Mouse (Mus musculus): Measurements from ENCODE around the gene Gm13283. TPM values are rescaled to one million over a fixed set of nuclear protein-coding genes. Genes with fewer than 3 reads are reported as not detected.
"Not testable (repeated sequence)": the region's sequence is repeated elsewhere in the genome, so short reads cannot be mapped to it uniquely, and the experiment has no call there.

Gm13283 gene
- polyA plus RNA-seq, 1 experiment from 2014 or later: 0.30 TPM

DNA sequence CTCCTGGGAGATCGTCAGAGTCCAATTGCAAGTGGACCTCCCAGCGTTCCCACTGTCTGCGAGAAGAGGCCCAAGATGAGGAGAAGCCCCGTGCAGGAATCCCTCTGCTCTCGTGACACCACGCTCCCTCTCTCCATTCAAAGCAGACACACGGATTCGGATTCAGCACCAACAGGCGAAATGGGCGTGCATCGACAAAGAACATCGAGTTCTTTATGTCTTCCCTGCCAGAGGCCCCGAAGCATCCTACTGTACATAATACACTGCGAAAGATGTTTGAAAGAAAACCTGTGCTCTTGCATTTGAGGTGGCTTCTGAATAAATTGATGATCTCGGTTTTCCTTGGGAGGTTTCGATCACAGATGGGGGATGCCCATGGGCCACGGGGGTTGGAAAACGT is 20.4 kb downstream of the Gm13283 start:
- H3K4me3 ChIP-seq (ENCODE audit: low read length); H3K9ac ChIP-seq (ENCODE audit: low read depth, low read length); ATAC-seq (ENCODE audit: low FRiP score, low TSS enrichment); H3K4me1 ChIP-seq (ENCODE audit: control insufficient read depth, insufficient read depth, low read length); H3K9me3 ChIP-seq (ENCODE audit: control insufficient read depth, low read length); H3K27ac ChIP-seq (ENCODE audit: low read depth, low read length); H3K27me3 ChIP-seq (ENCODE audit: control insufficient read depth, insufficient read depth, low read length); H3K4me2 ChIP-seq (replicated peaks; ENCODE audit: low read depth, low read length); H3K36me3 ChIP-seq (ENCODE audit: control insufficient read depth, insufficient read depth, low read length): not testable (repeated sequence)
- 44% methylated on average over 10 of the region's 18 CpGs for WGBS

DNA sequence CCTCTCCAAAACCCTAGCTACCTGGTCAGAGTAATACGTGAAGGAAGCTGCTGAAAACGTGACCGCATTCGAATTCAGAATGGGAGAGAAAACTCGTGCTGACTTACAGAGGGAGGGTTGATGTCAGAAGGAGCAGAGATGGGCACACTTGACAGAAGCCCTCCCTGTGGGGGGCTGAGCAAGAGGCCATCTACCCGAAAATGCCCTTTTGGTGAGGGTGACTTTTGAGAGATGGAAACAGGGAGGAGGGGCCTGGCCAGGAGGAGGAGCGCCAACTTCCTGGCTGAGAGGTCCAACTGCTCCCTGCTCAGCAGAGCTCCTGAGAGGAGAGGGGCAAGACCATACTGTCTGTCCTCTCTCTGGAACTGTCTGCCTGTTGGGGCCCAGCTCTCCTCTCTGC is 21.9 kb downstream of the Gm13283 start, which contains the start of gene Ifnz:
Gene Ifnz (plus strand): TSS at position 301 of the 400 bp plus-strand sequence.
- H3K9ac ChIP-seq (ENCODE audit: low read depth, low read length); H3K27ac ChIP-seq (ENCODE audit: low read depth, low read length); H3K27me3 ChIP-seq (ENCODE audit: control insufficient read depth, insufficient read depth, low read length); H3K4me1 ChIP-seq (ENCODE audit: control insufficient read depth, insufficient read depth, low read length); H3K36me3 ChIP-seq (ENCODE audit: control insufficient read depth, insufficient read depth, low read length); H3K9me3 ChIP-seq (ENCODE audit: control insufficient read depth, low read length); H3K4me3 ChIP-seq (ENCODE audit: low read length); ATAC-seq (ENCODE audit: low FRiP score, low TSS enrichment); H3K4me2 ChIP-seq (replicated peaks; ENCODE audit: low read depth, low read length): not testable (repeated sequence)
- WGBS: 4% methylated on average over 2 of the region's 7 CpGs

DNA sequence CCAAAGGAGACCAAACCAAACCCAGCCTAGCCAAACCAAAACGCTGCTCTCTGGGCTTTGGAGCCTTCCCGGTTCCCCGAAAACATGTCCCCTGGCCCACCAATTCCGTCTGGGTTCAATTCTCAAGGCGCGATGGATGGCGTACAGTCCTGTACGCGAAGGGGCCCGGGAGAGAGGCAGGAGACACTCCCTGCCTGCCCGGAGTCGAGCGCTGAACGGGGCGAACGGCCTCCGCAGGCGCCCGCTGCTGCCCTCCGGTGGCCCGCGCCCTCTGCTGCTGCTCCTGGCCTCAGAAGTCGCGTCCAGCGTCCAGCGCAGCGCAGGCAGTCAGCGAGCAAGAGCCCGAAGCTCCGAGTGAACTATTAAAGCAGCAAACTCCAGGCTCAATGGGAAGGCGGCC is 22.4 kb downstream of the Gm13283 start:
- not testable (repeated sequence) for H3K27me3 ChIP-seq (ENCODE audit: control insufficient read depth, insufficient read depth, low read length); H3K9ac ChIP-seq (ENCODE audit: low read depth, low read length); H3K36me3 ChIP-seq (ENCODE audit: control insufficient read depth, insufficient read depth, low read length); ATAC-seq (ENCODE audit: low FRiP score, low TSS enrichment); H3K9me3 ChIP-seq (ENCODE audit: control insufficient read depth, low read length); H3K27ac ChIP-seq (ENCODE audit: low read depth, low read length); H3K4me3 ChIP-seq (ENCODE audit: low read length); H3K4me1 ChIP-seq (ENCODE audit: control insufficient read depth, insufficient read depth, low read length); H3K4me2 ChIP-seq (replicated peaks; ENCODE audit: low read depth, low read length)
- WGBS: 0% methylated on average over 4 of the region's 31 CpGs

DNA sequence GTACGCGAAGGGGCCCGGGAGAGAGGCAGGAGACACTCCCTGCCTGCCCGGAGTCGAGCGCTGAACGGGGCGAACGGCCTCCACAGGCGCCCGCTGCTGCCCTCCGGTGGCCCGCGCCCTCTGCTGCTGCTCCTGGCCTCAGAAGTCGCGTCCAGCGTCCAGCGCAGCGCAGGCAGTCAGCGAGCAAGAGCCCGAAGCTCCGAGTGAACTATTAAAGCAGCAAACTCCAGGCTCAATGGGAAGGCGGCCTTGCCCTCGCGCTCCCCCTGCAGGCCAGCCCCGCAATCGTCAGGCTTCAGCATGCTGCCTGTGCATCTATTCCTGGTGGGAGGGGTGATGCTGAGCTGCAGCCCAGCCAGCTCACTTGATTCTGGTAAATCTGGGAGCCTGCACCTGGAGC is 25.5 kb downstream of the Gm13283 start, which contains the start of gene Gm13276:
Gene Gm13276 (plus strand): TSS at position 301 of the 400 bp plus-strand sequence.
- H3K4me2 ChIP-seq (replicated peaks; ENCODE audit: low read depth, low read length); H3K4me3 ChIP-seq (ENCODE audit: low read length); H3K27me3 ChIP-seq (ENCODE audit: control insufficient read depth, insufficient read depth, low read length); ATAC-seq (ENCODE audit: low FRiP score, low TSS enrichment); H3K9ac ChIP-seq (ENCODE audit: low read depth, low read length); H3K36me3 ChIP-seq (ENCODE audit: control insufficient read depth, insufficient read depth, low read length); H3K4me1 ChIP-seq (ENCODE audit: control insufficient read depth, insufficient read depth, low read length); H3K27ac ChIP-seq (ENCODE audit: low read depth, low read length); H3K9me3 ChIP-seq (ENCODE audit: control insufficient read depth, low read length): not testable (repeated sequence)
- WGBS: no CpG with 5 or more reads among the region's 27 CpGs

DNA sequence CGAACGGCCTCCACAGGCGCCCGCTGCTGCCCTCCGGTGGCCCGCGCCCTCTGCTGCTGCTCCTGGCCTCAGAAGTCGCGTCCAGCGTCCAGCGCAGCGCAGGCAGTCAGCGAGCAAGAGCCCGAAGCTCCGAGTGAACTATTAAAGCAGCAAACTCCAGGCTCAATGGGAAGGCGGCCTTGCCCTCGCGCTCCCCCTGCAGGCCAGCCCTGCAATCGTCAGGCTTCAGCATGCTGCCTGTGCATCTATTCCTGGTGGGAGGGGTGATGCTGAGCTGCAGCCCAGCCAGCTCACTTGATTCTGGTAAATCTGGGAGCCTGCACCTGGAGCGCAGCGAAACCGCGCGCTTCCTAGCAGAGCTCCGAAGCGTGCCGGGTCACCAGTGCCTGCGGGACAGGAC is 28.5 kb downstream of the Gm13283 start, which contains the start of gene Gm13277:
Gene Gm13277 (plus strand): TSS at position 231 of the 400 bp plus-strand sequence.
- ATAC-seq (ENCODE audit: low FRiP score, low TSS enrichment): not testable (repeated sequence)

DNA sequence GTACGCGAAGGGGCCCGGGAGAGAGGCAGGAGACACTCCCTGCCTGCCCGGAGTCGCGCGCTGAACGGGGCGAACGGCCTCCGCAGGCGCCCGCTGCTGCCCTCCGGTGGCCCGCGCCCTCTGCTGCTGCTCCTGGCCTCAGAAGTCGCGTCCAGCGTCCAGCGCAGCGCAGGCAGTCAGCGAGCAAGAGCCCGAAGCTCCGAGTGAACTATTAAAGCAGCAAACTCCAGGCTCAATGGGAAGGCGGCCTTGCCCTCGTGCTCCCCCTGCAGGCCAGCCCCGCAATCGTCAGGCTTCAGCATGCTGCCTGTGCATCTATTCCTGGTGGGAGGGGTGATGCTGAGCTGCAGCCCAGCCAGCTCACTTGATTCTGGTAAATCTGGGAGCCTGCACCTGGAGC is 31.3 kb downstream of the Gm13283 start, which contains the start of gene Gm13278:
Gene Gm13278 (plus strand): TSS at position 301 of the 400 bp plus-strand sequence.
- ATAC-seq (ENCODE audit: low FRiP score, low TSS enrichment); H3K9ac ChIP-seq (ENCODE audit: low read depth, low read length); H3K27ac ChIP-seq (ENCODE audit: low read depth, low read length); H3K4me3 ChIP-seq (ENCODE audit: low read length); H3K27me3 ChIP-seq (ENCODE audit: control insufficient read depth, insufficient read depth, low read length); H3K9me3 ChIP-seq (ENCODE audit: control insufficient read depth, low read length); H3K4me2 ChIP-seq (replicated peaks; ENCODE audit: low read depth, low read length); H3K36me3 ChIP-seq (ENCODE audit: control insufficient read depth, insufficient read depth, low read length); H3K4me1 ChIP-seq (ENCODE audit: control insufficient read depth, insufficient read depth, low read length): not testable (repeated sequence)
- no CpG with 5 or more reads among the region's 28 CpGs for WGBS

More for the DNA sequence above, 28.5 kb downstream of the Gm13283 start, which contains the start of gene Gm13277:
- not testable (repeated sequence) for H3K4me2 ChIP-seq (replicated peaks; ENCODE audit: low read depth, low read length); H3K9me3 ChIP-seq (ENCODE audit: control insufficient read depth, low read length); H3K4me3 ChIP-seq (ENCODE audit: low read length); H3K27ac ChIP-seq (ENCODE audit: low read depth, low read length); H3K4me1 ChIP-seq (ENCODE audit: control insufficient read depth, insufficient read depth, low read length); H3K9ac ChIP-seq (ENCODE audit: low read depth, low read length); H3K36me3 ChIP-seq (ENCODE audit: control insufficient read depth, insufficient read depth, low read length); H3K27me3 ChIP-seq (ENCODE audit: control insufficient read depth, insufficient read depth, low read length)
- WGBS: 0% methylated on average over 1 of the region's 28 CpGs

DNA sequence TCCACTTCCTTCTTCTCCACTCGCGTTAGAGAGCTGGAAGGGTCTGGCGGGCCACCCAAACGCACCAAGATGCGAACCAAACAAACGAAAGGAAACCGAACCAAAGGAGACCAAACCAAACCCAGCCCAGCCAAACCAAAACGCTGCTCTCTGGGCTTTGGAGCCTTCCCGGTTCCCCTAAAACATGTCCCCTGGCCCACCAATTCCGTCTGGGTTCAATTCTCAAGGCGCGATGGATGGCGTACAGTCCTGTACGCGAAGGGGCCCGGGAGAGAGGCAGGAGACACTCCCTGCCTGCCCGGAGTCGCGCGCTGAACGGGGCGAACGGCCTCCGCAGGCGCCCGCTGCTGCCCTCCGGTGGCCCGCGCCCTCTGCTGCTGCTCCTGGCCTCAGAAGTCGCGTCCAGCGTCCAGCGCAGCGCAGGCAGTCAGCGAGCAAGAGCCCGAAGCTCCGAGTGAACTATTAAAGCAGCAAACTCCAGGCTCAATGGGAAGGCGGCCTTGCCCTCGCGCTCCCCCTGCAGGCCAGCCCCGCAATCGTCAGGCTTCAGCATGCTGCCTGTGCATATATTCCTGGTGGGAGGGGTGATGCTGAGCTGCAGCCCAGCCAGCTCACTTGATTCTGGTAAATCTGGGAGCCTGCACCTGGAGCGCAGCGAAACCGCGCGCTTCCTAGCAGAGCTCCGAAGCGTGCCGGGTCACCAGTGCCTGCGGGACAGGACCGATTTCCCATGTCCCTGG is 34.2 kb downstream of the Gm13283 start, which contains the start of gene Gm13275:
Gene Gm13275 (plus strand): TSS at position 552 of the 740 bp plus-strand sequence.
- not testable (repeated sequence) for ATAC-seq (ENCODE audit: low FRiP score, low TSS enrichment); H3K27me3 ChIP-seq (ENCODE audit: control insufficient read depth, insufficient read depth, low read length); H3K9ac ChIP-seq (ENCODE audit: low read depth, low read length); H3K9me3 ChIP-seq (ENCODE audit: control insufficient read depth, low read length); H3K27ac ChIP-seq (ENCODE audit: low read depth, low read length); H3K4me3 ChIP-seq (ENCODE audit: low read length); H3K4me1 ChIP-seq (ENCODE audit: control insufficient read depth, insufficient read depth, low read length); H3K36me3 ChIP-seq (ENCODE audit: control insufficient read depth, insufficient read depth, low read length); H3K4me2 ChIP-seq (replicated peaks; ENCODE audit: low read depth, low read length)
- WGBS: 0% methylated on average over 7 of the region's 52 CpGs

DNA sequence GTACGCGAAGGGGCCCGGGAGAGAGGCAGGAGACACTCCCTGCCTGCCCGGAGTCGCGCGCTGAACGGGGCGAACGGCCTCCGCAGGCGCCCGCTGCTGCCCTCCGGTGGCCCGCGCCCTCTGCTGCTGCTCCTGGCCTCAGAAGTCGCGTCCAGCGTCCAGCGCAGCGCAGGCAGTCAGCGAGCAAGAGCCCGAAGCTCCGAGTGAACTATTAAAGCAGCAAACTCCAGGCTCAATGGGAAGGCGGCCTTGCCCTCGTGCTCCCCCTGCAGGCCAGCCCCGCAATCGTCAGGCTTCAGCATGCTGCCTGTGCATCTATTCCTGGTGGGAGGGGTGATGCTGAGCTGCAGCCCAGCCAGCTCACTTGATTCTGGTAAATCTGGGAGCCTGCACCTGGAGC is 37.2 kb downstream of the Gm13283 start, which contains the start of gene Gm13279:
Gene Gm13279 (plus strand): TSS at position 301 of the 400 bp plus-strand sequence.
- not testable (repeated sequence) for H3K9me3 ChIP-seq (ENCODE audit: control insufficient read depth, low read length); H3K4me3 ChIP-seq (ENCODE audit: low read length); ATAC-seq (ENCODE audit: low FRiP score, low TSS enrichment); H3K27me3 ChIP-seq (ENCODE audit: control insufficient read depth, insufficient read depth, low read length); H3K27ac ChIP-seq (ENCODE audit: low read depth, low read length); H3K4me2 ChIP-seq (replicated peaks; ENCODE audit: low read depth, low read length); H3K4me1 ChIP-seq (ENCODE audit: control insufficient read depth, insufficient read depth, low read length); H3K36me3 ChIP-seq (ENCODE audit: control insufficient read depth, insufficient read depth, low read length); H3K9ac ChIP-seq (ENCODE audit: low read depth, low read length)
- no CpG with 5 or more reads among the region's 28 CpGs for WGBS

DNA sequence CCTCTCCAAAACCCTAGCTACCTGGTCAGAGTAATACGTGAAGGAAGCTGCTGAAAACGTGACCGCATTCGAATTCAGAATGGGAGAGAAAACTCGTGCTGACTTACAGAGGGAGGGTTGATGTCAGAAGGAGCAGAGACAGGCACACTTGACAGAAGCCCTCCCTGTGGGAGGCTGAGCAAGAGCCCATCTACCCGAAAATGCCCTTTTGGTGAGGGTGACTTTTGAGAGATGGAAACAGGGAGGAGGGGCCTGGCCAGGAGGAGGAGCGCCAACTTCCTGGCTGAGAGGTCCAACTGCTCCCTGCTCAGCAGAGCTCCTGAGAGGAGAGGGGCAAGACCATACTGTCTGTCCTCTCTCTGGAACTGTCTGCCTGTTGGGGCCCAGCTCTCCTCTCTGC is 39.4 kb downstream of the Gm13283 start, which contains the start of gene Gm13285:
Gene Gm13285 (plus strand): TSS at position 301 of the 400 bp plus-strand sequence.
- H3K9me3 ChIP-seq (ENCODE audit: control insufficient read depth, low read length); H3K4me2 ChIP-seq (replicated peaks; ENCODE audit: low read depth, low read length); H3K9ac ChIP-seq (ENCODE audit: low read depth, low read length); H3K27ac ChIP-seq (ENCODE audit: low read depth, low read length); H3K4me3 ChIP-seq (ENCODE audit: low read length); H3K27me3 ChIP-seq (ENCODE audit: control insufficient read depth, insufficient read depth, low read length); H3K36me3 ChIP-seq (ENCODE audit: control insufficient read depth, insufficient read depth, low read length); H3K4me1 ChIP-seq (ENCODE audit: control insufficient read depth, insufficient read depth, low read length); ATAC-seq (ENCODE audit: low FRiP score, low TSS enrichment): not testable (repeated sequence)
- WGBS: 3% methylated on average over 3 of the region's 7 CpGs
